Mouse (Mus musculus): ENCODE measurements around the gene Trhr2. TPM values are rescaled to one million over a fixed set of nuclear protein-coding genes. Genes with fewer than 3 reads are reported as not detected.
"Not testable (repeated sequence)": the region's sequence is repeated elsewhere in the genome, so short reads cannot be mapped to it uniquely, and the experiment has no call there.

Gene Trhr2
- polyA plus RNA-seq, 1 experiment from 2014 or later = not detected

GRCm38 (mm10) chr8:122326114-122326542 is 34.4 kb downstream of the Trhr2 start:
- Histone ChIP-seq H3K4me3 (ENCODE audit: low read depth, low read length) (no peak overlapping the region), H3K27me3 (ENCODE audit: control insufficient read depth, insufficient read depth, low read length) (no peaks in the 10 kb centered on the region), H3K27ac (replicated peaks) (no peak overlapping the region), H3K36me3 (ENCODE audit: control insufficient read depth, insufficient read depth, low read length) (no peaks in the 10 kb centered on the region), H3K9me3 (ENCODE audit: control insufficient read depth, low read length) (no peaks in the 10 kb centered on the region), H3K4me2 (replicated peaks; ENCODE audit: low read depth) (no peak overlapping the region), H3K4me1 (replicated peaks; ENCODE audit: control insufficient read depth, insufficient read depth) (0 out of 2 replicates have a peak, but pooled peaks cover 2% of the 10 kb centered on the region), H3K9ac (ENCODE audit: low read length) (no peak overlapping the region)
- DNase-seq (ENCODE audit: low spot score) (no peak), ATAC-seq (ENCODE audit: low FRiP score, low TSS enrichment) (no peak)
- TF ChIP-seq CTCF (IDR thresholded peaks at IDR 0.05; ENCODE audit: low read depth) (no peak), EP300 (optimal IDR thresholded peaks at IDR 0.05) (no peak)
- WGBS = 38% methylated on average over 14 of the region's 14 CpGs

DNA sequence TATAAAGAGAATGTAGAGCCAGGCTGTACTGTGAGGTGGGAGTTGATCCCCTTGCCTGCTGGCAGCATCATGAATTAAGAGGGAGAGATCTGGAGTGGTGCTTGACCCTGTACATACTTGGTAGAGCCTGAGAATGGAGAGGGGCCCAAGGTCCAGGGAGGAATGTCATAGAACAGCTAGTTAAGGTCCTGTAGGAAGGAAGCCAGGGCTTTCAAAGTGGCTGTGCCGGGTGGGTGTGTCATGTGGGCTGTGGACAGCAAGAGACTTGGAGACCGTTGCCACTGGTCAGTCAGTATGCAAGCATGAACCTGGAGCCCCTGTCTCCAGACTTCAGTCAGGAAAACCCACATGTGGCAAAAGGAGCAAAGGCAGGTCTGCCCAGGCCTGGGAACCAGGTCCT is 35.4 kb downstream of the Trhr2 start:
- WGBS = 52% methylated on average over 2 of the region's 2 CpGs
- no peak overlapping the region; the same call in 1 of the 2 replicates for H3K27ac ChIP-seq (replicated peaks)
- H3K4me1 ChIP-seq (replicated peaks; ENCODE audit: control insufficient read depth, insufficient read depth) = 0 out of 2 replicates have a peak, but pooled peaks cover 2% of the 10 kb centered on the region
- H3K36me3 ChIP-seq (ENCODE audit: control insufficient read depth, insufficient read depth, low read length) = no peaks in the 10 kb centered on the region
- ATAC-seq (ENCODE audit: low FRiP score, low TSS enrichment) = no peak
- no peak for DNase-seq (ENCODE audit: low spot score)
- H3K4me2 ChIP-seq (replicated peaks; ENCODE audit: low read depth) = no peak overlapping the region
- no peak overlapping the region for H3K9ac ChIP-seq (ENCODE audit: low read length)
- TF ChIP-seq EP300 (optimal IDR thresholded peaks at IDR 0.05) (no peak), CTCF (IDR thresholded peaks at IDR 0.05; ENCODE audit: low read depth) (no peak)
- H3K27me3 ChIP-seq (ENCODE audit: control insufficient read depth, insufficient read depth, low read length) = no peaks in the 10 kb centered on the region
- no peak overlapping the region for H3K4me3 ChIP-seq (ENCODE audit: low read depth, low read length)
- H3K9me3 ChIP-seq (ENCODE audit: control insufficient read depth, low read length) = no peaks in the 10 kb centered on the region

DNA sequence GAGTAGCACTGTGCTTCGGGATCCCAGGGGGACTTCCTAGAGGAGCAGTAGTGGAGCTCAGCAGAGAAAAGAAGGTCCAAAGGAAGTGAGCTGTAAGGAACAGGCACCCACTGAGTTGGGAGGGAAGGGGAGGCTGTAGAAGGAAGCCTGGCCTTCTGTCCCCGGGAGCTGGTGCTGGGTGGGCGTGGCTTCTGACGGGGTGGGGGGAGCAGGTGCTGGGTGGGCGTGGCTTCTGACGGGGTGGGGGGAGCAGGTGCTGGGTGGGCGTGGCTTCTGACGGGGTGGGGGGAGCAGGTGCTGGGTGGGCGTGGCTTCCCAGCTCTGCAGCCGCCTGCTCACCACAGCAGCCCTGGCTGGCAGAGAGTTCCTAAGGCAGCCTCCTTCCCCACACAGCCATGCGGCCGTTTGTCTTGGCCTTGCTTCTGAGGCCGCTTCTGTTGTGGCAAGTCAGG is 36.6 kb downstream of the Trhr2 start:
- not testable (repeated sequence) for H3K9ac ChIP-seq (ENCODE audit: low read length); H3K36me3 ChIP-seq (ENCODE audit: control insufficient read depth, insufficient read depth, low read length); H3K4me1 ChIP-seq (replicated peaks; ENCODE audit: control insufficient read depth, insufficient read depth); H3K27me3 ChIP-seq (ENCODE audit: control insufficient read depth, insufficient read depth, low read length); H3K4me3 ChIP-seq (ENCODE audit: low read depth, low read length); H3K9me3 ChIP-seq (ENCODE audit: control insufficient read depth, low read length); H3K4me2 ChIP-seq (replicated peaks; ENCODE audit: low read depth)
- ATAC-seq (ENCODE audit: low FRiP score, low TSS enrichment) = peak; percentile 63
- 0 out of 2 replicates have a peak overlapping the region, but pooled peaks have one; percentile 40 for H3K27ac ChIP-seq (replicated peaks)
- 12% methylated on average over 10 of the region's 13 CpGs for WGBS
- peak; percentile 67 for DNase-seq (ENCODE audit: low spot score)

GRCm38 (mm10) chr8:122322792-122323191 is 37.8 kb downstream of the Trhr2 start:
- Histone ChIP-seq H3K4me3 (ENCODE audit: low read depth, low read length) (no peak overlapping the region), H3K27ac (replicated peaks) (0 out of 2 replicates have a peak overlapping the region, but pooled peaks have one; percentile 61), H3K27me3 (ENCODE audit: control insufficient read depth, insufficient read depth, low read length) (no peaks in the 10 kb centered on the region), H3K9me3 (ENCODE audit: control insufficient read depth, low read length) (no peaks in the 10 kb centered on the region), H3K4me2 (replicated peaks; ENCODE audit: low read depth) (no peak overlapping the region), H3K4me1 (replicated peaks; ENCODE audit: control insufficient read depth, insufficient read depth) (0 out of 2 replicates have a peak, but pooled peaks cover 2% of the 10 kb centered on the region), H3K36me3 (ENCODE audit: control insufficient read depth, insufficient read depth, low read length) (no peaks in the 10 kb centered on the region), H3K9ac (ENCODE audit: low read length) (no peak overlapping the region)
- WGBS = 42% methylated on average over 11 of the region's 11 CpGs
- DNase-seq (ENCODE audit: low spot score) (peak; percentile 66), ATAC-seq (ENCODE audit: low FRiP score, low TSS enrichment) (no peak; the same call in 1 of the 2 replicates)
- TF ChIP-seq CTCF (IDR thresholded peaks at IDR 0.05; ENCODE audit: low read depth) = no peak
- no peak for TF ChIP-seq EP300 (optimal IDR thresholded peaks at IDR 0.05)

DNA sequence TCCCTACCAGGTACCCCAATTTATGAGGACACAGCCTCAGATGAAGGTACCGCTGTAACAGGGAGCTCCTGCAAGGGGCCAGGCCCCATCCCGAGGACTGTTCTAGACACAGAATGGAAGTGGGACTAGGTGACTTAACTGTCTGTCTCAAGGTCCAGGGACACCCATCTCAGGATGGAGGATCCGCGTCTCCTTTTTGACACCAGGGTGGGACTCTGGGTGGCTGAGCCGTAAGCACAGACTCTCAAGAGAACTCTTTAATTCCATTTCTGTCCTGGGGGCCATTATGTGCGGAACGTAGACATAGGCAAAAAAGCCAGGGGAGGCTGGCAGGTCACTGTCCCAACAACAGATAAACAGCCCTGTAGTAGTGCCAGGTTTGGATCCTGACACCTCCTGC is 38.4 kb downstream of the Trhr2 start:
- H3K9me3 ChIP-seq (ENCODE audit: control insufficient read depth, low read length) = no peaks in the 10 kb centered on the region
- ATAC-seq (ENCODE audit: low FRiP score, low TSS enrichment) (no peak), DNase-seq (ENCODE audit: low spot score) (no peak)
- 90% methylated on average over 7 of the region's 7 CpGs for WGBS
- H3K4me3 ChIP-seq (ENCODE audit: low read depth, low read length) = no peak overlapping the region
- H3K9ac ChIP-seq (ENCODE audit: low read length) = no peak overlapping the region
- H3K27ac ChIP-seq (replicated peaks) = no peak overlapping the region
- 0 out of 2 replicates have a peak, but pooled peaks cover 2% of the 10 kb centered on the region for H3K4me1 ChIP-seq (replicated peaks; ENCODE audit: control insufficient read depth, insufficient read depth)
- no peak overlapping the region for H3K4me2 ChIP-seq (replicated peaks; ENCODE audit: low read depth)
- TF ChIP-seq CTCF (IDR thresholded peaks at IDR 0.05; ENCODE audit: low read depth) (no peak), EP300 (optimal IDR thresholded peaks at IDR 0.05) (no peak)
- no peaks in the 10 kb centered on the region for H3K27me3 ChIP-seq (ENCODE audit: control insufficient read depth, insufficient read depth, low read length)
- H3K36me3 ChIP-seq (ENCODE audit: control insufficient read depth, insufficient read depth, low read length) = no peaks in the 10 kb centered on the region

DNA sequence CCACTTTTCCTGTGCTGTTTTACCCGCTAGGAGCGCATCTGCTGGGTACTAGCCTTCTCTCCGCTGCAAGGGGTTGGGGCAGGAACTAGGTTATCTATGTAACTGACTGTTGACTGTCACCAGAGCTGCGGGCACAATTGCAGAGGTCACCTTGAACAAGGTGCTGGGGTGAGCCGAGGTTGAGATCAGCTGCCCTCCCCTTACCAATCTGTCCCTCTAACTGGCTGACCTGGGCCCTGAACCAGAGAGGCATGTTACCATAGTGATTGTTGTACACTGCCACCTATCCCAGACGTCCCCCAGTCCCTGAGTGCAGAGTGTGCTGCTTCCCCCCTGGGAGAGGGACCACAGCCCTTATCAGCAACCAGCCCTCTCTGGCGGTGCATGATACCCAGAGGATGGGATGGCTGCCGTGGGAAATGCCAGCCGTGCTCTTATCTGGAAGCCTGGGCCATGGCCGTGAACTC is 39.1 kb downstream of the Trhr2 start:
- WGBS = 67% methylated on average over 10 of the region's 10 CpGs
- Histone ChIP-seq H3K27me3 (ENCODE audit: control insufficient read depth, insufficient read depth, low read length) (no peaks in the 10 kb centered on the region), H3K4me2 (replicated peaks; ENCODE audit: low read depth) (no peak overlapping the region), H3K4me1 (replicated peaks; ENCODE audit: control insufficient read depth, insufficient read depth) (0 out of 2 replicates have a peak, but pooled peaks cover 2% of the 10 kb centered on the region), H3K27ac (replicated peaks) (no peak overlapping the region), H3K9ac (ENCODE audit: low read length) (no peak overlapping the region), H3K4me3 (ENCODE audit: low read depth, low read length) (no peak overlapping the region), H3K9me3 (ENCODE audit: control insufficient read depth, low read length) (no peaks in the 10 kb centered on the region), H3K36me3 (ENCODE audit: control insufficient read depth, insufficient read depth, low read length) (no peaks in the 10 kb centered on the region)
- ATAC-seq (ENCODE audit: low FRiP score, low TSS enrichment) (no peak), DNase-seq (ENCODE audit: low spot score) (no peak)
- TF ChIP-seq EP300 (optimal IDR thresholded peaks at IDR 0.05) = no peak
- TF ChIP-seq CTCF (IDR thresholded peaks at IDR 0.05; ENCODE audit: low read depth) = no peak
